Mouse (Mus musculus) embryonic facial prominence, embryonic 15.5 days (tissue): ENCODE data around the gene Rfxap. TPM values are rescaled to one million over a fixed set of nuclear protein-coding genes. Genes with fewer than 3 reads are reported as not detected.
"Not testable (repeated sequence)": the region's sequence is repeated elsewhere in the genome, so short reads cannot be mapped to it uniquely, and the experiment has no call there.

Experiments used
- ATAC-seq: fragments of 200-750 bp; cut with Nextera tagmentation; 2 replicates; pipeline ENCODE4 v1.8.0; 2017; ENCODE audit warnings: low read depth, moderate TSS enrichment; ENCODE audit not compliant: insufficient number of reproducible peaks, low FRiP score, low TSS enrichment
- H3K27ac ChIP-seq: fragments of 300-500 bp; sonication (generic); replicated peaks from 2 replicates; pipeline ENCODE4 v1.5.1; 2015; ENCODE audit warnings: mild to moderate bottlenecking, inconsistent platforms
- H3K27me3 ChIP-seq: fragments of 300-500 bp; sonication (generic); 2 replicates; pipeline ENCODE4 v1.6.1; 2015; ENCODE audit warnings: inconsistent platforms
- H3K36me3 ChIP-seq: fragments of 300-500 bp; sonication (generic); 2 replicates; pipeline ENCODE4 v1.6.1; 2015; ENCODE audit warnings: mild to moderate bottlenecking, inconsistent platforms
- H3K4me1 ChIP-seq: fragments of 300-500 bp; sonication (generic); 2 replicates; pipeline ENCODE4 v1.6.1; 2015; ENCODE audit warnings: inconsistent platforms
- H3K4me2 ChIP-seq: fragments of 300-500 bp; sonication (generic); replicated peaks from 2 replicates; pipeline ENCODE4 v1.6.1; 2015; ENCODE audit warnings: mild to moderate bottlenecking, inconsistent platforms
- H3K4me3 ChIP-seq: fragments of 300-500 bp; sonication (generic); replicated peaks from 2 replicates; pipeline ENCODE4 v1.5.1; 2015; ENCODE audit warnings: mild to moderate bottlenecking, inconsistent platforms
- H3K9ac ChIP-seq: fragments of 300-500 bp; sonication (generic); 2 replicates; pipeline ENCODE4 v1.6.1; 2015; ENCODE audit warnings: inconsistent platforms
- H3K9me3 ChIP-seq: fragments of 300-500 bp; sonication (generic); replicated peaks from 2 replicates; pipeline ENCODE4 v1.6.1; 2016; ENCODE audit warnings: inconsistent platforms
- WGBS: fragments of 180-500 bp; shearing (Covaris S2); methylation state at CpG from one replicate; pipeline ENCODE4 v1.1.7; 2015; 5-methylcytosine and 5-hydroxymethylcytosine counted together
- polyA plus RNA-seq: library from polyadenylated mRNA; unstranded; fragments of >200 nt; fragmentation: Nextera tagmentation; extraction: Ambion mirVana; gene quantifications from 2 replicates; pipeline ENCODE4 v1.2.1, GENCODE M21; 2015

The Rfxap gene
- polyA plus RNA-seq, 1 experiment from 2014 or later: 45.9 TPM

GRCm38 (mm10) chr3:54765521-54765920, 42.1 kb downstream of the Rfxap start:
- 86% methylated on average over 6 of the region's 6 CpGs for WGBS
- not testable (repeated sequence) for H3K4me3 ChIP-seq

GRCm38 (mm10) chr3:54764418-54764817, 43.2 kb downstream of the Rfxap start:
- no peak; the same call in 1 of the 2 replicates for ATAC-seq
- H3K27ac ChIP-seq: no peak overlapping the region
- no peaks in the 10 kb centered on the region for H3K27me3 ChIP-seq
- H3K4me1 ChIP-seq: no peaks in the 10 kb centered on the region
- peak overlapping the region; percentile 34 for H3K4me2 ChIP-seq
- H3K36me3 ChIP-seq: no peaks in the 10 kb centered on the region
- H3K9ac ChIP-seq: no peak overlapping the region
- WGBS: 55% methylated on average over 18 of the region's 18 CpGs
- H3K9me3 ChIP-seq: no peaks in the 10 kb centered on the region
- H3K4me3 ChIP-seq: peak overlapping the region; percentile 29

More at GRCm38 (mm10) chr3:54765521-54765920, 42.1 kb downstream of the Rfxap start:
- H3K4me1 ChIP-seq, H3K36me3 ChIP-seq, H3K4me2 ChIP-seq, H3K9ac ChIP-seq, H3K27me3 ChIP-seq, H3K9me3 ChIP-seq, ATAC-seq, H3K27ac ChIP-seq: not testable (repeated sequence)

- Histone ChIP-seq H3K9ac (no peak overlapping the region), H3K36me3 (no peaks in the 10 kb centered on the region), H3K27me3 (no peaks in the 10 kb centered on the region), H3K4me3 (no peak overlapping the region), H3K4me1 (peaks cover 3% of the 10 kb centered on the region), H3K4me2 (no peak overlapping the region), H3K27ac (no peak overlapping the region), H3K9me3 (no peaks in the 10 kb centered on the region)
- WGBS: 79% methylated on average over 1 of the region's 1 CpGs
- no peak for ATAC-seq
These were observed 46.3 kb downstream of the Rfxap start for GRCm38 (mm10) chr3:54761258-54761657.

- WGBS: 75% methylated on average over 15 of the region's 15 CpGs
These were observed 47.1 kb downstream of the Rfxap start for GRCm38 (mm10) chr3:54760321-54761115.

GRCm38 (mm10) chr3:54759211-54759610, 48.4 kb downstream of the Rfxap start:
- H3K4me1 ChIP-seq: peaks cover 19% of the 10 kb centered on the region
- H3K9ac ChIP-seq: no peak overlapping the region
- H3K4me2 ChIP-seq: no peak overlapping the region
- WGBS: 58% methylated on average over 9 of the region's 9 CpGs
- no peak for ATAC-seq
- no peaks in the 10 kb centered on the region for H3K9me3 ChIP-seq
- peaks cover 5% of the 10 kb centered on the region; the same call in 1 of the 2 replicates for H3K27me3 ChIP-seq
- no peaks in the 10 kb centered on the region for H3K36me3 ChIP-seq
- H3K4me3 ChIP-seq: no peak overlapping the region
- no peak overlapping the region for H3K27ac ChIP-seq

More at GRCm38 (mm10) chr3:54760321-54761115, 47.1 kb downstream of the Rfxap start:
- Histone ChIP-seq H3K27ac (no peak overlapping the region), H3K27me3 (no peaks in the 10 kb centered on the region), H3K4me2 (no peak overlapping the region), H3K9ac (no peak overlapping the region), H3K4me1 (peaks cover 11% of the 10 kb centered on the region), H3K9me3 (no peaks in the 10 kb centered on the region), H3K36me3 (no peaks in the 10 kb centered on the region), H3K4me3 (no peak overlapping the region)
- no peak for ATAC-seq

GRCm38 (mm10) chr3:54757446-54757845, 50.1 kb downstream of the Rfxap start:
- 75% methylated on average over 8 of the region's 8 CpGs for WGBS
- no peak for ATAC-seq
- no peak overlapping the region for H3K9ac ChIP-seq
- H3K27ac ChIP-seq: no peak overlapping the region
- peaks cover 19% of the 10 kb centered on the region for H3K4me1 ChIP-seq
- no peak overlapping the region for H3K4me2 ChIP-seq
- H3K27me3 ChIP-seq: peaks cover 5% of the 10 kb centered on the region; the same call in 1 of the 2 replicates
- H3K9me3 ChIP-seq: no peaks in the 10 kb centered on the region
- H3K36me3 ChIP-seq: no peaks in the 10 kb centered on the region
- H3K4me3 ChIP-seq: no peak overlapping the region

- Histone ChIP-seq H3K27me3 (peaks cover 5% of the 10 kb centered on the region; the same call in 1 of the 2 replicates), H3K4me2 (peak overlapping the region; percentile 99), H3K9me3 (no peaks in the 10 kb centered on the region), H3K27ac (peak overlapping the region; percentile 74), H3K36me3 (peaks cover 3% of the 10 kb centered on the region; the same call in 1 of the 2 replicates), H3K9ac (no peak overlapping the region), H3K4me1 (peaks cover 19% of the 10 kb centered on the region), H3K4me3 (peak overlapping the region; percentile 67)
- 3% methylated on average over 11 of the region's 11 CpGs for WGBS
- peak; percentile 65; the same call in 1 of the 2 replicates for ATAC-seq
These were observed 51.5 kb downstream of the Rfxap start for GRCm38 (mm10) chr3:54756058-54756457.

GRCm38 (mm10) chr3:54755145-54756041, 52.2 kb downstream of the Rfxap start, which contains the start of gene Smad9:
Gene Smad9, plus strand, starts transcription at chr3:54755582.
- under 1% methylated on average over 64 of the region's 66 CpGs for WGBS
- peak within 1 kb of the TSS; percentile 67 for H3K4me3 ChIP-seq
- H3K27ac ChIP-seq: peak within 1 kb of the TSS; percentile 74
- no peaks in the 10 kb centered on the region for H3K9me3 ChIP-seq
- peaks cover 5% of the 10 kb centered on the region; the same call in 1 of the 2 replicates for H3K27me3 ChIP-seq
- peaks cover 19% of the 10 kb centered on the region for H3K4me1 ChIP-seq
- peaks cover 9% of the 10 kb centered on the region for H3K36me3 ChIP-seq
- H3K9ac ChIP-seq: peak within 1 kb of the TSS; percentile 57
- H3K4me2 ChIP-seq: peak within 1 kb of the TSS; percentile 99
- ATAC-seq: peak; percentile 74

- no peaks in the 10 kb centered on the region for H3K9me3 ChIP-seq
- H3K36me3 ChIP-seq: peaks cover 28% of the 10 kb centered on the region
- H3K4me3 ChIP-seq: no peak overlapping the region
- no peak overlapping the region for H3K4me2 ChIP-seq
- no peak for ATAC-seq
- 80% methylated on average over 4 of the region's 4 CpGs for WGBS
- H3K27me3 ChIP-seq: peaks cover 5% of the 10 kb centered on the region; the same call in 1 of the 2 replicates
- no peak overlapping the region for H3K9ac ChIP-seq
- no peak overlapping the region for H3K27ac ChIP-seq
- H3K4me1 ChIP-seq: peaks cover 19% of the 10 kb centered on the region
These were observed 54.2 kb downstream of the Rfxap start for GRCm38 (mm10) chr3:54753411-54753810.
